Mouse (Mus musculus): ENCODE measurements at regions not wholly inside any gene's neighbourhood (a gene's known extent, or its start where the extent isn't known, plus 50 kb on each side); places are given as distances from the start of the nearest gene placed in this dataset.

DNA sequence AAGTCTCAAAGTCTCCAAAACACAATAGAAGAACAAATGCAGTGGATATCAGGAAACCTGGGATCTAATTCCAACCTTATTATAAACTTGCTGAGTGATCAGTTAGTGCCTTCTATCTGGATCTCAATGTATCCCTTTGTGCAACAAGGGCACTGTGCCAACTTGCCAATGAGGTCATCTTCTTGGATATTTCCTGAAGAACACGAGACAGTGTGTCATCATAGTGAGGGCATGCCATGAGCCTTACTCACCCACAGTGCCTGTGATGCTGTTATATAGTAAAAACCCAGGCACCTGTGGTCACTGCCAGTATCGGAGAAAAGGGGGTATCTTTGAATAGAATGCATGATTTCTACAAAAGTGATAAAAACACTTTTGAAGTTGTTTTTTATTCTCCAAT lies 60.2 kb upstream of the Cd34 start:
- peak; percentile 32 for DNase-seq

DNA sequence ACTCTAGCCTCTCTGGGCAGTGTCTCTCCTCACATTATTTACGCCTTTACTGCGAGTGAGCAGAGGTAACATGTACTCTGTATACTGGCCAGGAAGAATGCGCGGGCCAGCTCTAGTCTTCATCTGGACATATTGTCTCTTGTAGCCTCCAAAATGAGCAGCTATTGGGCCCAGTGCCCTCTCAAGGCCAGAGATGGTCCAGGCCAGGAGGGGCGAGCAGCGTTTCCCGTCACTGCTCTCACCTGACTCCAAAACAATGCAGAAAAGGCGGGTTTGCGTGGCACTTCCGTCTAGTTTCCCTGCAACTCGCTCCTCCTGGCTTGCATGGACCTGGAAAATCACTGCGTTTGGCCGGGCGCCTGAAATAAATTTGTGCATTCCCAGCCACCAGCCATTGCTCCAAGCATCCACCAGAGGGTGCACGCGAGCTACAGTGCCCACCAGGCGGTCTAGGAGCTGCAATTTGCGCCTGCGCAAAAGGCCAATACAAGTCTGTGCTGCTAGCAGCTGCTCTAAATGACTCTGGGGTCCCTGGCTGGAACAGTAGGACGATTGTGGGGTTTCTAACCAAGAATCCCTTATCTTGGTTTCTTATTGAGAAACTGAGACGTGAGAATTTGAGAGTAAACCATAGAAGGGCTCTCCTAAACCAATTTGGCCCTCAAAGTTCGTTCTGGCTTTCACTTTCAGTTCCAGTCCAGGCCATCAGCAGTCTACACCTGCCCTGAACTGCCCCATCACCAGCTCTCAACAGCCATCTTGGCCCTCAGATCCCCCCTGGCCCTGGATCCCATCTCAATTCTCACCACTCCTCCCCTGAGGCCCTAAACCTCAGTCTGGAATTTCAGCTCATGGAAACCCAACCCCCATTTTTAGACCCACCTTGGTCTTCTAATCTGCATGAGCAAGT lies 59.0 kb upstream of the Cd34 start:
- peak; percentile 90 for DNase-seq

DNA sequence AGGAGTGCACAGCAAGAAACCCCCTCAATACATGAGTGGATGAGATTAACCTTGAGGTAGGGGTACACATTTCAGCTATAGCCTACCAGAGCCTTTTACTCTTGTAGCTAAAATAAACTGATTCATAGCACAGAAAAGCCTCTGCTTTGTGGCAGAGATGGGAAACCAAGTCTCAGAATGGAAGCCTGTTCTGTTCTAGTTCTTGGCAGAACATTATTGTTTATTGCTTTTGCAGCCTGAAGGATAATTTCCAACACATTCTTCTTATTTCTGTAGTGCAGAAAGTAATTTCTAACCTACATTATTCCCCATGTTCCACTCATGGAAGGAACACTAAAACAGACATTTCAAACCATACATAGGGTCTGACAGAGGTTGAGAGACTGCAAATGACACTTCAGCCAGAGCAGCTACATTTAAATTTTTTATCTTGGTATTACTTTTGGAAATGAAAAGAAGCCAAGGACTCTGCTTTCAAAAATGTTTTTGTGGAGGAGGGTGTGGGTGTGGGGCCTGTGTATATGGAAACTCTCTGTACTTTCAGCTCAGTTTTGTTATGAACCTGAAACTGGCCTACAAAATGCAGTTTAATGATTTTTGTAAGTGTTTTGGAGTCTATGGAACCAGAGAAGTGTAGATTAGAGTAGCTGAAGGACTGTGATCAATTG lies 56.9 kb upstream of the Cd34 start:
- no peak for DNase-seq

- DNase-seq = no peak
Measured at GRCm38 (mm10) chr1:194885071-194885686, 53.4 kb upstream of the Cd34 start.

DNA sequence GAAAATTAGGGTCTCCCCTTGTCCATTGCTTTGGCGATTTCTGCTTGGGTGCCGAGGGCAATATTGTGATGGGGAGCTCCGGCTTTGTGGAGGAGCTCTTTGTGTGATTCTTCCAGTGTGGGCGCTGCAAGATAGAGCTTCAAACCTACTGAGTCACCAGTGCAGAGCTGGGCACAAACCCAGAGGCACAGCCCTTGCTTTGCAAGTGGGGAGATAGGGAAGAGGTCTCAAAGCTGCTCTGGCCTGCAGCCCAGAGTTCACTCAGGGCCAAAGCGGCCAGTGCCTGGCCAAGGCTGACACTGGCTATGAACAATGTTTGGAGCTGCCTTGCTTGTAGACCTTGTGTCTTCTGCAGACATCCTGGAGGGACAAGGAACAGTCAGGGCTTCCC lies 52.9 kb upstream of the Cd34 start:
- DNase-seq = peak; percentile 82

Measured in cerebellum, adult 11-12 months (tissue).